In genomic region chr4:117862823-117863222, GRCm38 (mm10) we compare ENCODE assay signal across 9 mouse cellular contexts. TPM values are rescaled to one million over a fixed set of nuclear protein-coding genes. Genes with fewer than 3 reads are reported as not detected.
A peak's percentile ranks its signal among the peaks of the same experiment; 100 is the strongest.
DNase-seq lines count a peak whose midpoint lies in the region; ATAC-seq lines count a peak whose summit lies in the region.
"Had no signal": no experiment of that assay in that cellular context is flagged by ENCODE, and none has a peak within 500 bp of the region (broad histone marks: within the 10 kb centered on the region; RNA-seq: fewer than 3 reads in every experiment).

No protein-coding gene starts in this region.

- no peak for DNase-seq in heart, embryonic 10.5 days (ENCODE audit: low spot score)
- DNase-seq in heart, postnatal 14 days: no peak
- peak; percentile 38 for DNase-seq in 3T3-L1 (ENCODE audit: low read depth, low spot score)
- peak; percentile 47 for DNase-seq in right cerebral cortex, postnatal 4 days
- no peak for DNase-seq in yolk sac, embryonic 10.5 days (ENCODE audit: low spot score)
- DNase-seq in thymus, adult 18-20 months: no peak

- H3K4me3 ChIP-seq in heart, embryonic 10.5 days: no peak overlapping the region
- no peak overlapping the region for H3K4me3 ChIP-seq in forebrain, embryonic 15.5 days
- H3K4me3 ChIP-seq in liver, embryonic 15.5 days (replicated peaks): no peak overlapping the region
- H3K4me3 ChIP-seq: embryonic facial prominence, embryonic 12.5 days had no signal

- no peak overlapping the region for H3K9ac ChIP-seq in forebrain, embryonic 15.5 days (replicated peaks)
- H3K9ac ChIP-seq in liver, embryonic 15.5 days: no peak overlapping the region
- H3K9ac ChIP-seq: embryonic facial prominence, embryonic 12.5 days had no signal

- H3K4me1 ChIP-seq in heart, embryonic 10.5 days: peaks cover 39% of the 10 kb centered on the region
- H3K4me1 ChIP-seq in forebrain, embryonic 15.5 days: peaks cover 17% of the 10 kb centered on the region
- H3K4me1 ChIP-seq in liver, embryonic 15.5 days (replicated peaks): peaks cover 59% of the 10 kb centered on the region

- H3K27ac ChIP-seq in heart, embryonic 10.5 days: 0 out of 2 replicates have a peak overlapping the region, but pooled peaks have one; percentile 1
- no peak overlapping the region for H3K27ac ChIP-seq in forebrain, embryonic 15.5 days (replicated peaks)
- H3K27ac ChIP-seq in liver, embryonic 15.5 days (replicated peaks): no peak overlapping the region
- H3K27ac ChIP-seq: embryonic facial prominence, embryonic 12.5 days had no signal

- 33% methylated on average over 4 of the region's 4 CpGs for WGBS in heart, embryonic 10.5 days
- WGBS in forebrain, embryonic 15.5 days: 25% methylated on average over 4 of the region's 4 CpGs
- 46% methylated on average over 4 of the region's 4 CpGs for WGBS in liver, embryonic 15.5 days (ENCODE audit: insufficient replicate concordance)

- ATAC-seq in forebrain, embryonic 15.5 days (replicated peaks): peak; percentile 89
- ATAC-seq in liver, embryonic 15.5 days (ENCODE audit: insufficient read depth): peak; percentile 23; the same call in 1 of the 2 replicates

- no peak overlapping the region for H3K4me2 ChIP-seq in forebrain, embryonic 15.5 days (replicated peaks)
- no peak overlapping the region for H3K4me2 ChIP-seq in liver, embryonic 15.5 days
- H3K4me2 ChIP-seq: embryonic facial prominence, embryonic 12.5 days had no signal

- no peaks in the 10 kb centered on the region for H3K9me3 ChIP-seq in heart, embryonic 10.5 days
- no peaks in the 10 kb centered on the region for H3K9me3 ChIP-seq in forebrain, embryonic 15.5 days
- no peaks in the 10 kb centered on the region for H3K9me3 ChIP-seq in liver, embryonic 15.5 days (replicated peaks)
- H3K9me3 ChIP-seq: embryonic facial prominence, embryonic 12.5 days had no signal

- intact Hi-C loops in heart, postnatal 14 days (cut with DNase I): loop anchor here (10.0 kb wide), 1 partner anchor 158 kb away; no protein-coding TSS in a partner anchor

- peaks cover 31% of the 10 kb centered on the region for H3K27me3 ChIP-seq in heart, embryonic 10.5 days (ENCODE audit: insufficient read depth, poor library complexity, severe bottlenecking)
- H3K27me3 ChIP-seq in forebrain, embryonic 15.5 days: no peaks in the 10 kb centered on the region
- 0 out of 2 replicates have a peak, but pooled peaks cover 2% of the 10 kb centered on the region for H3K27me3 ChIP-seq in liver, embryonic 15.5 days
- H3K27me3 ChIP-seq: embryonic facial prominence, embryonic 12.5 days had no signal

- H3K36me3 ChIP-seq in heart, embryonic 10.5 days: peaks cover 13% of the 10 kb centered on the region; the same call in 1 of the 2 replicates
- H3K36me3 ChIP-seq in forebrain, embryonic 15.5 days: no peaks in the 10 kb centered on the region
- peaks cover 100% of the 10 kb centered on the region for H3K36me3 ChIP-seq in liver, embryonic 15.5 days (replicated peaks)

RNA-seq across cellular contexts. Expression of gene Ccdc24, which starts 9.5 kb away (rescaled TPM):
- 0.79 and 1.0 TPM in 2 replicates for polyA plus RNA-seq in heart, embryonic 10.5 days (2016; fragmentation: Nextera tagmentation; extraction: Ambion mirVana)
- total RNA-seq in heart, postnatal 14 days (2021): under 1 TPM; 0.39 to 0.45 TPM
- polyA plus RNA-seq in forebrain, embryonic 15.5 days (2015; fragmentation: Nextera tagmentation; extraction: Ambion mirVana): 1.1 and 1.7 TPM in 2 replicates
- polyA plus RNA-seq in liver, embryonic 15.5 days (2015; fragmentation: Nextera tagmentation; extraction: Ambion mirVana): 1.2 TPM in 2 replicates

RNA-seq across cellular contexts. Expression of gene B4galt2, which starts 20.5 kb away (rescaled TPM):
- 14.2 and 17.7 TPM in 2 replicates for polyA plus RNA-seq in heart, embryonic 10.5 days (2016; fragmentation: Nextera tagmentation; extraction: Ambion mirVana)
- 1 to 10 TPM; 7.5 to 8.0 TPM for total RNA-seq in heart, postnatal 14 days (2021)
- polyA plus RNA-seq in forebrain, embryonic 15.5 days (2015; fragmentation: Nextera tagmentation; extraction: Ambion mirVana): 45.2 and 52.6 TPM in 2 replicates
- 1.0 and 1.4 TPM in 2 replicates for polyA plus RNA-seq in liver, embryonic 15.5 days (2015; fragmentation: Nextera tagmentation; extraction: Ambion mirVana)

RNA-seq across cellular contexts. Expression of gene Atp6v0b, which starts 24.3 kb away (rescaled TPM):
- polyA plus RNA-seq in heart, embryonic 10.5 days (2016; fragmentation: Nextera tagmentation; extraction: Ambion mirVana): 208 and 209 TPM in 2 replicates
- total RNA-seq in heart, postnatal 14 days (2021): 100 to 1,000 TPM; 128 to 129 TPM
- 460 and 461 TPM in 2 replicates for polyA plus RNA-seq in forebrain, embryonic 15.5 days (2015; fragmentation: Nextera tagmentation; extraction: Ambion mirVana)
- 168 and 195 TPM in 2 replicates for polyA plus RNA-seq in liver, embryonic 15.5 days (2015; fragmentation: Nextera tagmentation; extraction: Ambion mirVana)

RNA-seq across cellular contexts. Expression of gene Slc6a9, which starts 28.5 kb away (rescaled TPM):
- polyA plus RNA-seq in heart, embryonic 10.5 days (2016; fragmentation: Nextera tagmentation; extraction: Ambion mirVana): 12.5 and 12.8 TPM in 2 replicates
- 1 to 10 TPM; 2.6 to 4.1 TPM for total RNA-seq in heart, postnatal 14 days (2021)
- 9.0 and 11.3 TPM in 2 replicates for polyA plus RNA-seq in forebrain, embryonic 15.5 days (2015; fragmentation: Nextera tagmentation; extraction: Ambion mirVana)
- polyA plus RNA-seq in liver, embryonic 15.5 days (2015; fragmentation: Nextera tagmentation; extraction: Ambion mirVana): 56.1 and 56.4 TPM in 2 replicates

RNA-seq across cellular contexts. Expression of gene Dph2, which starts 29.0 kb away (rescaled TPM):
- 17.5 and 19.6 TPM in 2 replicates for polyA plus RNA-seq in heart, embryonic 10.5 days (2016; fragmentation: Nextera tagmentation; extraction: Ambion mirVana)
- 1 to 10 TPM; 2.7 to 2.9 TPM for total RNA-seq in heart, postnatal 14 days (2021)
- 26.8 and 29.4 TPM in 2 replicates for polyA plus RNA-seq in forebrain, embryonic 15.5 days (2015; fragmentation: Nextera tagmentation; extraction: Ambion mirVana)
- 5.9 and 6.9 TPM in 2 replicates for polyA plus RNA-seq in liver, embryonic 15.5 days (2015; fragmentation: Nextera tagmentation; extraction: Ambion mirVana)

Comparison
In these comparisons a context has a peak if more than half of its experiments do, and no peak if none do; other contexts are left out.
1. DNase-seq: peak in 3T3-L1 (single experiment) and right cerebral cortex, postnatal 4 days (single experiment); none in heart, embryonic 10.5 days (single experiment), heart, postnatal 14 days (0 of 2), yolk sac, embryonic 10.5 days (single experiment) and thymus, adult 18-20 months (0 of 2).